Mouse (Mus musculus) erythroblast, embryonic 14.5 days (primary cell): ENCODE measurements around the gene Nrxn3. TPM values are rescaled to one million over a fixed set of nuclear protein-coding genes. Genes with fewer than 3 reads are reported as not detected.

Source experiments
- H3K27me3 ChIP-seq: 2 replicates; pipeline ENCODE4 v1.6.1; 2012; ENCODE audit warnings: inconsistent platforms; ENCODE audit not compliant: control insufficient read depth
- H3K36me3 ChIP-seq: 2 replicates; pipeline ENCODE4 v1.6.1; 2012; ENCODE audit warnings: mild to moderate bottlenecking, inconsistent platforms; ENCODE audit not compliant: control insufficient read depth
- H3K4me1 ChIP-seq: 2 replicates; pipeline ENCODE4 v1.6.1; 2012; ENCODE audit warnings: inconsistent platforms; ENCODE audit not compliant: control insufficient read depth
- H3K4me3 ChIP-seq: replicated peaks from 2 replicates; pipeline ENCODE3; 2012; ENCODE audit warnings: moderate library complexity, mild to moderate bottlenecking, inconsistent platforms
- H3K9me3 ChIP-seq: 2 replicates; pipeline ENCODE4 v1.6.1; 2012; ENCODE audit warnings: low read length, inconsistent platforms, mixed read lengths; ENCODE audit not compliant: control insufficient read depth
- GATA1 ChIP-seq: IDR thresholded peaks from 2 replicates; pipeline ENCODE4 v1.6.1; 2012; ENCODE audit warnings: low read length, inconsistent platforms, mixed read lengths
- TAL1 ChIP-seq: IDR thresholded peaks from 3 replicates; pipeline ENCODE4 v1.6.1; 2012; ENCODE audit warnings: low read length, inconsistent platforms, mixed read lengths
- polyA plus RNA-seq: library from polyadenylated mRNA; stranded (reverse); fragments of >175 nt; gene quantifications from 2 replicates; pipeline ENCODE4 v1.2.3, GENCODE M21; 2012

Gene Nrxn3
- polyA plus RNA-seq, 1 experiment: not detected

DNA sequence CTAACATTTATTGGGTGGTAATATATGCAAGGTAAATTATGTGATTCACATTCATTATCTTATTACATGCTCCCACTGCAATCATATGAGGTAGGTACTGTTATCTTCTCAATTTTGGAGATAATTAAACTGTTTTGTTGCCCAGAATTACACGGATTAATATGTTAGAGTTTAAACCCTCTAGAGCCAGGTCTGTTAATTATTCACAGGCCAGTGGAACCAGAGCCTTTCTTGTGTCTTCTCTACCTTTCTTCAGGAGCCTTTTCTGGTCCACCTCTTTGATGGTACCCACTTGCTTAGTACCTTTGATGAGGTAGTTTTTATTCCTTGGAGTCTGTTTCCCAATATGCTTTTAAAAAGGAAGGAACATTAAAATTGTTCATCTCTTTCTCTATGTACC is 174.7 kb downstream of the Nrxn3 start:
- no peaks in the 10 kb centered on the region for H3K4me1 ChIP-seq
- TF ChIP-seq GATA1 (no peak), TAL1 (no peak)
- no peaks in the 10 kb centered on the region for H3K9me3 ChIP-seq
- H3K36me3 ChIP-seq: no peaks in the 10 kb centered on the region
- no peak overlapping the region for H3K4me3 ChIP-seq
- H3K27me3 ChIP-seq: no peaks in the 10 kb centered on the region

DNA sequence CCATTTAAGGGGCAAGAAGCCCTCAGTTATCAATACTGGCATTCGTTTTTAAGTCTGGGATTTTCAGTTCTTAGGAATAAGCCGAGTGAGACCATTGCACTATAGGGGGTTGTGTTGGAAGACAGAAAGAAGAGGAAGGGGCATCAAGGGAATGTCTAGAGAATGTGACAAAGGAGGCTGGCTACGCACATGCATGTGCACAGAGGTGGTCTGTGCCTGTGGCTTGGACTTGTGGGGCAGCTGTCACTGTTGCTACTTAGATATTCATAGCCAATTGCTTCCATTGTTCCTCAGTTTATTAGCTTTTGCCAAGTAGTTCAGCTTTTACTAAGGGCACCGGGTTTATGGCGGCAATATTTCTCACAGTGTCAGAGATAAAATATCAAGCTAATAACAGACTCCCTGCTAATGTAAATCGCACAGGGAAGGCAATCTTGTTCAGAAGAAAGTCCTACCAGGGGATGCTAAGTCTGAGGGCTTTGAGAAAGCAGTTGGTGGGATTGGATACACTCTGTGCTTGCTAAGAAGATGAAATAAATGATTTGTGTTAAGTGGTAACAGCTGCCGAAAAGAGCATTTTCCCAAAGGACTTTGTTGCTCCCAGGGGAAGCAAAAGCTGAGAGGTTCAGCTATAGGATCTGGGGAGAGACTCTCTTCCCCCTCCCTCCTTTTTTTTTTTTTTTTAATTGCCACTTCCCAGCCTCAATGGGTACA is 177.5 kb downstream of the Nrxn3 start:
- no peaks in the 10 kb centered on the region for H3K4me1 ChIP-seq
- no peaks in the 10 kb centered on the region for H3K27me3 ChIP-seq
- TF ChIP-seq GATA1 (no peak), TAL1 (no peak)
- no peak overlapping the region for H3K4me3 ChIP-seq
- H3K36me3 ChIP-seq: no peaks in the 10 kb centered on the region
- H3K9me3 ChIP-seq: no peaks in the 10 kb centered on the region

DNA sequence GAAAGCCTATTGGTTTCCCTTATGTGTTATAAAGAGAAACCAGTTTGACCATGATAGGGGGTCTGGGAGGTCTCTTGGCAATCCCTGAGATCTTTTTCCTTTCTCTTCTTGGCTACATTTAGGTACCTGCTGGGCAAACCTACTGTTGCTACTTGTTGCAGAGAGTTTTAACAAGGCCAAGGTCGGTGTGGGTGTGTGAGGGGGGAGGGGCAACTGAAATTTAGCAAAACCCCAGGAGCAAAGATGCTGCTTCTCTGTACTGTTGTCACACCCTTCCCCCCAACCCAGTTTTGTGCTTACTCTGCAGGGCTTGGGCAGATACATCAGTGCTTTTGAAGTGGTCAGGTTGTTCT is 178.0 kb downstream of the Nrxn3 start:
- no peaks in the 10 kb centered on the region for H3K27me3 ChIP-seq
- no peaks in the 10 kb centered on the region for H3K4me1 ChIP-seq

DNA sequence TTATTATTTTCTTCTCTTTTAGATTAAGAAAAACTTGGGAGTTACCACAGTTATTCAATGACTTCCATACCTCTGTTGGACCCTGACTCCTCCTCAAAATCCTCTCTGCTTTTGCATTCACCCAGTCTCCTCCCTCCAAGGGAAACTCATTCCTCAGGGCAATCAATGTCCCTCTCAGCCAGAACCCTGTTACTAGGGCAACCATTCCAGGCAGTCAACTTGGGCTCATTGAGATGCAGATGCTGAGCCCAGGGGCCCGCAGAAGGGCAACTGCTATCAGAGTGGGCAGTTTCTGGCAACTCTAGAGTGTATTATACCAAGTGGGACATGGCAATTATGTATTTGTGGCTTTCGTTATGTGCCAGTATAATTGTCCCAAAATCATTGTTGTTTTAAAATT is 188.1 kb downstream of the Nrxn3 start:
- Histone ChIP-seq H3K4me3 (no peak overlapping the region), H3K36me3 (no peaks in the 10 kb centered on the region)

More for the DNA sequence above, 178.0 kb downstream of the Nrxn3 start:
- Histone ChIP-seq H3K9me3 (no peaks in the 10 kb centered on the region), H3K36me3 (no peaks in the 10 kb centered on the region), H3K4me3 (no peak overlapping the region)
- TF ChIP-seq TAL1 (no peak), GATA1 (no peak)

DNA sequence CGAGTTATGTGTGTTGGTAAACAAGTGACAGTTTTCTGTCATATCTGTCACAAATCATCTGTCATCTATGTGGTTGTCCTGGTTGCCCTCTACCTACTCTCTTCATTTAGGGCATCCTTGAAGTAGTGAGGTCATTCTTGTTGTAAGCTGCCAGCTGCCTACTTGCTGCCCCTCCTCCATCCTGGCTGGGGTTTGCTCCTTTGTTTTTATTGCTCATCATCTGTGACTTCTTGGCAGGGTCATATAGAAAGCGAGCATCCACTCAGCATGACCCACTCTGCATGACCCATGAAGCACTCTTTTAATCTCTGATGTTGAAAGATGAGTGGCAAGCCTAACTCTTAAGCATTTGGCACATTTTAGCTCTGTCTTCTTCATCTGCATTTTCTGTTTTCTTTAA is 194.1 kb downstream of the Nrxn3 start:
- Histone ChIP-seq H3K4me3 (no peak overlapping the region), H3K9me3 (no peaks in the 10 kb centered on the region; the same call in 1 of the 2 replicates)
- no peak for TF ChIP-seq TAL1
- no peak for TF ChIP-seq GATA1

More for the DNA sequence above, 188.1 kb downstream of the Nrxn3 start:
- TF ChIP-seq GATA1 (no peak), TAL1 (no peak)
- H3K27me3 ChIP-seq: no peaks in the 10 kb centered on the region
- H3K9me3 ChIP-seq: no peaks in the 10 kb centered on the region; the same call in 1 of the 2 replicates
- no peaks in the 10 kb centered on the region for H3K4me1 ChIP-seq

DNA sequence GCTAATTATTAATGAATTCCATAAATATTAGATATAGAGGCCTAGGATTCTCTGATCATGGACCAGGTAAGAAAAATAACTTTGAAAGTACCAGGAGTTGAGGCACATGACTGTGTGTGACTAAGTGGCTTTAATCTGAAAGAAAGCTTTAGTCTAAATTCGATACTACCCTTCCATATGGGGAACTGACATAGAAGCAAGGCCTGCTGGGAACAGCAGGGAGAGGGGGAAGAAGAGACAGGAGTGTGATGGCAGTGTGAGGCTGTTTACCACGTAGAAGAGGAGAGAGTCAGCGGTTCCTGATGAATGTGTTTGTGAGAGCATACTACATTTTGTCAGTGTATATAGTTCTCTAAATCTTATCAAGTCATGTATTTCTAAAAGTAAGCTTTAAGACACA is 202.2 kb downstream of the Nrxn3 start:
- no peak for TF ChIP-seq TAL1
- no peak for TF ChIP-seq GATA1
- Histone ChIP-seq H3K4me1 (no peaks in the 10 kb centered on the region), H3K9me3 (no peaks in the 10 kb centered on the region), H3K4me3 (no peak overlapping the region), H3K36me3 (no peaks in the 10 kb centered on the region), H3K27me3 (no peaks in the 10 kb centered on the region)

More for the DNA sequence above, 194.1 kb downstream of the Nrxn3 start:
- Histone ChIP-seq H3K4me1 (no peaks in the 10 kb centered on the region), H3K27me3 (no peaks in the 10 kb centered on the region), H3K36me3 (no peaks in the 10 kb centered on the region)

DNA sequence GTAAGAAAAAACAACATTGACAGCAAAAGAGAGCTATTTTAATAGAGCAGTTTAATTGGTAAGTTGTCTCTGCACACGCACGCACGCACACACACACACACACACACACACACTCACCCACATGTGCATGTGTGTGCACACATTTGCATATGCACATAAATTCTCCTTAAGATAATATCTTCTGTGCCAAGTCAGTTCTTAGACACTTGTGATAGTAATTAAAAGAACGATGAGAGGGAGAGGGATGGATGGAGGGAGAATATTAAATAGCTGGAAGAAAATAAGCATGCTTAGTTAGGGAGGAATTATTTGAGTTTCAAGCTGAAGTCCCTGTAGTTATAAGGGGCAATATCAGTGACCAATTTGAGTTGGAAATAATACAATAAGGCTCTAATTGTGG is 203.6 kb downstream of the Nrxn3 start:
- TF ChIP-seq GATA1 (no peak), TAL1 (no peak)
- no peaks in the 10 kb centered on the region for H3K9me3 ChIP-seq
- no peaks in the 10 kb centered on the region for H3K36me3 ChIP-seq
- no peaks in the 10 kb centered on the region for H3K27me3 ChIP-seq
- no peaks in the 10 kb centered on the region for H3K4me1 ChIP-seq
- no peak overlapping the region for H3K4me3 ChIP-seq

DNA sequence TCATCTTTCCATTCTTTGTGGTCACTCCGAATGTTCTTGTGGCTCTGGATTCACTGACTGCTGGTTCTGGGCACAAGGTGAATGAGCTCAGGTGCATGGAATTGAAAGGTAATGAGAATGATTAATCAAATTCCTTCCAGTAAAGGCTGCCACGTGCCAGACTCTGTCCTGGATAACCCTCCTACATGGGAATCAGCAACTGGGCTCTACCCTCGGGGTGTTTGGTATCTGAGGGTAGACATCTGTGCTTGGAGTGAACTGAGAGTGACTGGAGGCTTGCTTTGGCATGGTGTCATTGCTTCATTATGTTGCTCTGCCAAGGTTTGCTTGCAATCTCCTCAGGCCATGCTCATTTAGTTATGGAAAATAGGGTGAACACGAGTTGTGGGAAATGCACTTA is 209.0 kb downstream of the Nrxn3 start:
- Histone ChIP-seq H3K27me3 (no peaks in the 10 kb centered on the region), H3K4me3 (no peak overlapping the region), H3K36me3 (no peaks in the 10 kb centered on the region), H3K4me1 (no peaks in the 10 kb centered on the region), H3K9me3 (0 out of 2 replicates have a peak, but pooled peaks cover 2% of the 10 kb centered on the region)
- TF ChIP-seq TAL1 (no peak), GATA1 (no peak)

DNA sequence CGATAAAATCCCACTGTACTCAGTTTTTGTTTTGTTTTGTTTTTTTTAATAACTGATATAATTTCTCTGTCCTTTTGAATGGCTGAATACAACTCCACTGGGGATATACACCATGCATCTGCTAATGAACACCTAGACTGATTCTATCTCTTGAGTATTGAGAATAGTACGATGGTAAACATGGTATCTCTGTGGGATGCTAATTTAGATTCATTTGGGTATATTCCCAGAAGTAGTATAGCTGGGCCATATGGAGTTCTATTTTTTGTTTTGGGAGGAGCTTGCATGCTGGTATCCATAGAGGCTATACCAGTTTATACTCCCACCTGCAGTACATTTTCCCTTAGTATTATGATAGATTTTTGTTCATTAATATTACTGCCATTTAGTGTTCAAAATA is 217.0 kb downstream of the Nrxn3 start:
- TF ChIP-seq TAL1 (no peak), GATA1 (no peak)
- Histone ChIP-seq H3K4me3 (no peak overlapping the region), H3K4me1 (no peaks in the 10 kb centered on the region), H3K27me3 (no peaks in the 10 kb centered on the region), H3K36me3 (no peaks in the 10 kb centered on the region), H3K9me3 (no peaks in the 10 kb centered on the region)

DNA sequence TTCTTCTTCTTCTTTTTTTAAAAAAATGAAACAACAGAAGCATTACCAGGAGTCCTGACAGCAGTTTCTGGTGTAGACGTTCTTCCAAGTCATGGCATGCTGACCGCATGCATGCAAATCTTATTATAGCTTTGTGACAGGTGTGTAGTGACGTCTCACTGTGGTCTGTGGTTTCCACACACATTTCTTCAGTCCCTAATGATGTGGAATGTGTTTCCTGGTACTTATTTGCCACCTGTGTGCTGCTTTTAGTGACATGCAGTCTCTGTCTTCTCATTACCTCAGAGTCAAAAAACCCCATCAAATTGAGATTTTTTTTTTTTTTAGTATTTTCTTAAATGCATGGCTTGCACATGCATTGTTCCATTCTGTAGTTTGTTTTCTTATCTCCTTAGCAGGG is 222.3 kb downstream of the Nrxn3 start:
- no peaks in the 10 kb centered on the region for H3K9me3 ChIP-seq
- no peaks in the 10 kb centered on the region for H3K36me3 ChIP-seq
- no peaks in the 10 kb centered on the region for H3K27me3 ChIP-seq
- no peak overlapping the region for H3K4me3 ChIP-seq
- no peak for TF ChIP-seq GATA1
- no peak for TF ChIP-seq TAL1
- no peaks in the 10 kb centered on the region for H3K4me1 ChIP-seq
